Mouse (Mus musculus) megakaryocyte, embryonic 14.5 days (primary cell): Measurements from ENCODE around the gene Actn2.

ENCODE experiments used
- FLI1 ChIP-seq: IDR thresholded peaks from 2 replicates; pipeline ENCODE4 v1.6.1; 2012; ENCODE audit warnings: low read length, inconsistent platforms, mixed read lengths
- GATA1 ChIP-seq: IDR thresholded peaks from 3 replicates; pipeline ENCODE4 v1.6.1; 2012; ENCODE audit warnings: mixed read lengths, low read length, inconsistent platforms, borderline replicate concordance

GRCm38 (mm10) chr13:12320148-12320547 lies 20.4 kb downstream of the Actn2 start:
- TF ChIP-seq GATA1 = no peak
- no peak for TF ChIP-seq FLI1
